Mouse (Mus musculus) gonadal fat pad, adult 2 months (tissue): ENCODE results near the gene Ret. TPM values are rescaled to one million over a fixed set of nuclear protein-coding genes. Genes with fewer than 3 reads are reported as not detected.

Source experiments
- DNase-seq: peaks from one replicate; pipeline ENCODE4 v3.0.0-alpha.2; 2012; ENCODE audit warnings: low read depth
- polyA plus RNA-seq: library from polyadenylated mRNA; depleted of rRNA; stranded (reverse); fragments of >200 nt; gene quantifications from 2 replicates; pipeline ENCODE4 v1.2.3, GENCODE M21; 2012

Ret gene
- polyA plus RNA-seq, 1 experiment: 15.6 TPM

GRCm38 (mm10) chr6:118173975-118174328, 23.6 kb downstream of the Ret start:
- no peak for DNase-seq

- no peak for DNase-seq
Observed at GRCm38 (mm10) chr6:118173251-118173974, 24.1 kb downstream of the Ret start.

GRCm38 (mm10) chr6:118171386-118171785, 26.1 kb downstream of the Ret start:
- DNase-seq: no peak

- no peak for DNase-seq
Observed at GRCm38 (mm10) chr6:118168106-118168505, 29.4 kb downstream of the Ret start.

- DNase-seq: no peak
Observed at GRCm38 (mm10) chr6:118167013-118167412, 30.5 kb downstream of the Ret start.

- DNase-seq: no peak
Observed at GRCm38 (mm10) chr6:118165516-118165915, 32.0 kb downstream of the Ret start.

GRCm38 (mm10) chr6:118164691-118165090, 32.8 kb downstream of the Ret start:
- no peak for DNase-seq

GRCm38 (mm10) chr6:118163086-118163485, 34.4 kb downstream of the Ret start:
- no peak for DNase-seq

- DNase-seq: peak; percentile 98
Observed at GRCm38 (mm10) chr6:118162457-118163082, 34.9 kb downstream of the Ret start.

- no peak for DNase-seq
Observed at GRCm38 (mm10) chr6:118153091-118153490, 44.4 kb downstream of the Ret start.

GRCm38 (mm10) chr6:118150988-118151387, 46.5 kb downstream of the Ret start:
- DNase-seq: no peak

GRCm38 (mm10) chr6:118150538-118150937, 47.0 kb downstream of the Ret start:
- DNase-seq: no peak

- DNase-seq: no peak
Observed at GRCm38 (mm10) chr6:118150128-118150527, 47.4 kb downstream of the Ret start.

GRCm38 (mm10) chr6:118140961-118141360, 56.6 kb downstream of the Ret start:
- DNase-seq: no peak

GRCm38 (mm10) chr6:118138731-118139709, 58.5 kb downstream of the Ret start, which contains the start of gene Csgalnact2:
Gene Csgalnact2 (minus strand): TSS chr6:118139140.
- DNase-seq: no peak

- DNase-seq: no peak
Observed at GRCm38 (mm10) chr6:118137148-118137547, 60.4 kb downstream of the Ret start.

- no peak for DNase-seq
Observed at GRCm38 (mm10) chr6:118134461-118134860, 63.1 kb downstream of the Ret start.

GRCm38 (mm10) chr6:118130022-118130421, 67.5 kb downstream of the Ret start:
- DNase-seq: no peak

- no peak for DNase-seq
Observed at GRCm38 (mm10) chr6:118127827-118128487, 69.6 kb downstream of the Ret start.

GRCm38 (mm10) chr6:118127198-118127597, 70.3 kb downstream of the Ret start:
- no peak for DNase-seq

- no peak for DNase-seq
Observed at GRCm38 (mm10) chr6:118126577-118126976, 70.9 kb downstream of the Ret start.

- DNase-seq: no peak
Observed at GRCm38 (mm10) chr6:118122767-118123166, 74.8 kb downstream of the Ret start.
